Mouse (Mus musculus) cortical plate, adult 2 months (tissue): ENCODE results near the gene Irx3.

Source experiments
- CTCF ChIP-seq: fragments of 200-500 bp; IDR thresholded peaks from 2 replicates; pipeline ENCODE4 v1.5.1; 2011; ENCODE audit warnings: mild to moderate bottlenecking, control low read depth, low read length; ENCODE audit not compliant: insufficient read depth; ENCODE audit errors: extremely low read depth
- POLR2A ChIP-seq: fragments of 200-500 bp; IDR thresholded peaks from 2 replicates; pipeline ENCODE4 v1.6.1; 2011; ENCODE audit warnings: mild to moderate bottlenecking, low read length, control low read depth; ENCODE audit not compliant: insufficient read depth; ENCODE audit errors: extremely low read depth

DNA sequence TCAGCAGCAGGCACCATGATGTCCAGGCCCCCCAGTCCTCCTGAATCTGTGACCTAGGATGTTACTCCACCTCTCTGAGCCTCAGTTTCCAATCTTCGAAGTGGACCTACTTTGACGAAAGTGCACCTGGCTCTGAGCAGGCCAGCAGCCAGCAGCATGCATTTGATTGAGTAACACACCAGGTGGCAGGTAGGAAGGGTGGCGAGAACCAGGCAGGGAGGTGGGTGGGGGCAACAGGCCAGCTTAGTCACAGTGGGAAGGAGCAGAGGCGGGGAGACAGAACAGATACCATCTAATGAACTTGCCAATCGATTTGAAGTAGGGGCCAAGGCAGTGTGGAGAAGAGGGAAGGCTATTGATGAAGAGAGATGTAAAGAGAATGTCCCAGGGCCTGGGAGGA is 18.9 kb downstream of the Irx3 start:
- TF ChIP-seq CTCF (no peak), POLR2A (no peak)
